Mouse (Mus musculus) spleen, adult 2 months (tissue): Measurements from ENCODE around the gene Nfib.

Source experiments
- CTCF ChIP-seq: fragments of 200-500 bp; IDR thresholded peaks from 2 replicates; pipeline ENCODE4 v1.5.1; 2011; ENCODE audit warnings: mild to moderate bottlenecking, inconsistent platforms; ENCODE audit not compliant: insufficient read depth, insufficient read length, insufficient replicate concordance; ENCODE audit errors: extremely low read depth
- POLR2A ChIP-seq: fragments of 200-500 bp; IDR thresholded peaks from 2 replicates; pipeline ENCODE4 v1.6.1; 2011; ENCODE audit warnings: low read depth, low read length, inconsistent platforms

DNA sequence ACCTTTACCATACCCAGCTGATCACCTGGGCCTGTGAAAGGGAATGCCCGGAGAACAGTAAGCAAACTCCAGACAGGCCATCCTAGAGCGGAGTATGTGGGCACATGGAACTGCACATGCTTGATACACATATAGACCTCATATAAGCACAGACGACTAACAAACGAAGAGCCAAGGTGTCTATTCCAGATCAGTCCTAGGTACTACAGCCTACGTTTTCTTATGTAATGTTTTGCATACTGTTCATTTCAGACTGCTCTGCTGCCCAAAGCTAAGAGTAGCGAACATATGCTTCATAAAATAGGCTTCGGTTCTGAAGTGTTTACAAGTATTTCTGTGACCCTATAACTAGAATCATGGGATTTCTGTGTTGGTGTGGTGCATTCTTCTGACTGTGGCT is 386.2 kb downstream of the Nfib start:
- TF ChIP-seq POLR2A: no peak
- no peak for TF ChIP-seq CTCF
